Mouse (Mus musculus): ENCODE data around the gene Clec9a. TPM values are rescaled to one million over a fixed set of nuclear protein-coding genes. Genes with fewer than 3 reads are reported as not detected.

Clec9a gene
- total RNA-seq, 2 experiments from 2014 or later = not detected

GRCm38 (mm10) chr6:129425217-129425616 lies 16.6 kb downstream of the Clec9a start:
- no peak for DNase-seq

- no peak for DNase-seq
Measured at GRCm38 (mm10) chr6:129425812-129426211, 17.1 kb downstream of the Clec9a start.

GRCm38 (mm10) chr6:129427281-129427680 lies 18.6 kb downstream of the Clec9a start:
- DNase-seq = no peak

GRCm38 (mm10) chr6:129434239-129434638 lies 25.6 kb downstream of the Clec9a start:
- DNase-seq = no peak

GRCm38 (mm10) chr6:129436025-129436424 lies 27.4 kb downstream of the Clec9a start:
- no peak for DNase-seq

GRCm38 (mm10) chr6:129438033-129438432 lies 29.4 kb downstream of the Clec9a start:
- no peak for DNase-seq

- no peak for DNase-seq
Measured at GRCm38 (mm10) chr6:129449743-129450142, 41.1 kb downstream of the Clec9a start.

- DNase-seq = peak; percentile 33
Measured at GRCm38 (mm10) chr6:129451411-129452039, 42.9 kb downstream of the Clec9a start, which contains the start of gene Clec1a. Gene Clec1a (minus strand): TSS chr6:129452000.

- no peak for DNase-seq
Measured at GRCm38 (mm10) chr6:129471386-129471785, 62.7 kb downstream of the Clec9a start.

- no peak for DNase-seq
Measured at GRCm38 (mm10) chr6:129472627-129473026, 64.0 kb downstream of the Clec9a start.

Other genes with a start within 250 kb of the Clec9a start
- 10 to 100 TPM; 45.3 to 49.5 TPM for gene Clec2d, start 228.2 kb upstream of the Clec9a start, total RNA-seq (2021)
- gene Cd69, start 133.4 kb upstream of the Clec9a start, total RNA-seq (2021) = under 1 TPM; 0.16 to 0.23 TPM
- gene 4922502D21Rik, start 77.1 kb upstream of the Clec9a start, total RNA-seq (2021) = not detected
- 1 to 10 TPM in 1 of 2 experiments, under 1 TPM in 1; 0.21 to 1.7 TPM for gene Clec12a, start 66.2 kb upstream of the Clec9a start, total RNA-seq (2021)
- not detected for gene Clec12b, start 23.0 kb upstream of the Clec9a start, total RNA-seq (2021)
- under 1 TPM in 1 of 2 experiments, not detected in 1; 0.47 TPM for gene Clec1b, start 11.6 kb upstream of the Clec9a start, total RNA-seq (2021)
- 1 to 10 TPM; 4.8 to 6.3 TPM for gene Clec1a, start 43.1 kb downstream of the Clec9a start, total RNA-seq (2021)
- under 1 TPM in 1 of 2 experiments, not detected in 1; 0.11 TPM for gene Olr1, start 98.3 kb downstream of the Clec9a start, total RNA-seq (2021)
- not detected for gene Tmem52b, start 103.7 kb downstream of the Clec9a start, total RNA-seq (2021)
- 10 to 100 TPM; 30.3 to 32.8 TPM for gene Gabarapl1, start 124.3 kb downstream of the Clec9a start, total RNA-seq (2021)
- gene Klre1, start 169.0 kb downstream of the Clec9a start, total RNA-seq (2021) = not detected
- gene Klrd1, start 182.9 kb downstream of the Clec9a start, total RNA-seq (2021) = not detected
- not detected for gene Klrk1, start 215.0 kb downstream of the Clec9a start, total RNA-seq (2021)
- not detected for gene Klrc3, start 234.5 kb downstream of the Clec9a start, total RNA-seq (2021)

All from gastrocnemius, postnatal 10 days (tissue).